Mouse (Mus musculus): ENCODE measurements around the gene Atp2c2.

- TF ChIP-seq CTCF (IDR thresholded peaks at IDR 0.05; ENCODE audit: borderline replicate concordance, insufficient read depth, low read depth, low read length) (no peak), POLR2A (IDR thresholded peaks at IDR 0.05; ENCODE audit: borderline replicate concordance, insufficient read depth, low read length) (no peak)
Observed at GRCm38 (mm10) chr8:119723676-119724075, 23.9 kb downstream of the Atp2c2 start.
